In the genomic region with DNA sequence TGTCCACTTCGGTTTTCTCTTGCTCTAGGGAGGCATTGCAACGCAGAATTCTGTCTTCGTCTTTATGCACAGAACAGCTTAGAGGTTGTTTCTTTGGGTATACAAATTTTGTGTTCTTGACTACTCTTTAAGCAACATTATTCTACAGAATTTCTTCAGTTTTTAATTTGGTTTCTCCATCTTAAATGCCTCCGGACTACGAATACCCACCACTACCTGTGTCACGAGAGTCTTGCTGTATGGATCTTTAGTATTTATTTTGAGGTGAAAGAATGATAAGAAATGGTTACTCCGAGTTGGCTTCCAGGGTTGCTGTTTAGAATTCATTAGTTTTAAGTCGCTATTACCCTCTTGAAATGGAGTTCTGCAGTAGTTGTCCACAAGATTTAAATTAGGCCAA, we compare ENCODE assay signal across 9 mouse cellular contexts. TPM values are rescaled to one million over a fixed set of nuclear protein-coding genes. Genes with fewer than 3 reads are reported as not detected.
A peak's percentile ranks its signal among the peaks of the same experiment; 100 is the strongest.
DNase-seq lines count a peak whose midpoint lies in the region; ATAC-seq and TF ChIP-seq lines count a peak whose summit lies in the region.
"Had no signal": no experiment of that assay in that cellular context is flagged by ENCODE, and none has a peak within 500 bp of the region (broad histone marks: within the 10 kb centered on the region; RNA-seq: fewer than 3 reads in every experiment).

No protein-coding gene starts in this region.

- 41% methylated on average over 8 of the region's 8 CpGs for WGBS in forebrain, embryonic 14.5 days
- WGBS in liver, embryonic 15.5 days (ENCODE audit: insufficient replicate concordance) = 62% methylated on average over 8 of the region's 8 CpGs

- TF ChIP-seq CTCF in gastrocnemius, adult 2 months (IDR thresholded peaks at IDR 0.05) = no peak

- no peak for DNase-seq in gastrocnemius, adult 2 months
- no peak for DNase-seq in gastrocnemius, postnatal 14 days
- DNase-seq in A20 (ENCODE audit: low read depth, low spot score) = peak; percentile 60
- DNase-seq in forebrain, embryonic 14.5 days (ENCODE audit: low spot score) = no peak
- DNase-seq in urinary bladder, postnatal 4 days (ENCODE audit: low spot score in 2 of 2) = no peak
- DNase-seq in cerebellum, adult 11-12 months = no peak
- DNase-seq: adrenal gland, adult 2 months had no signal

- peaks cover 15% of the 10 kb centered on the region; the same call in 1 of the 2 replicates for H3K4me1 ChIP-seq in forebrain, embryonic 14.5 days (ENCODE audit: control insufficient read depth, insufficient read depth, low read length)
- H3K4me1 ChIP-seq in liver, embryonic 15.5 days (replicated peaks) = peaks cover 31% of the 10 kb centered on the region

- H3K9ac ChIP-seq in forebrain, embryonic 14.5 days (ENCODE audit: low read length) = peak overlapping the region; percentile 76; the same call in 1 of the 2 replicates
- no peak overlapping the region for H3K9ac ChIP-seq in liver, embryonic 15.5 days

- H3K4me2 ChIP-seq in forebrain, embryonic 14.5 days (ENCODE audit: low read length) = peak overlapping the region; percentile 61
- peak overlapping the region; percentile 96 for H3K4me2 ChIP-seq in liver, embryonic 15.5 days

- H3K27ac ChIP-seq in gastrocnemius, adult 2 months = no peak overlapping the region
- H3K27ac ChIP-seq in forebrain, embryonic 14.5 days (ENCODE audit: low read depth, low read length) = no peak overlapping the region
- no peak overlapping the region for H3K27ac ChIP-seq in liver, embryonic 15.5 days (replicated peaks)

- no peaks in the 10 kb centered on the region for H3K27me3 ChIP-seq in forebrain, embryonic 14.5 days (replicated peaks; ENCODE audit: control insufficient read depth, insufficient read depth, low read length)
- H3K27me3 ChIP-seq in liver, embryonic 15.5 days = peaks cover 23% of the 10 kb centered on the region

- intact Hi-C loops in gastrocnemius, adult 2 months (cut with DNase I) = loop anchor here (5.0 to 10.0 kb wide), 2 partner anchors 67 to 340 kb away; a partner anchor contains a TSS
- intact Hi-C loops in gastrocnemius, postnatal 14 days (cut with DNase I; ENCODE audit: low total_unique reads) = loop anchor here (5.0 kb wide), 1 partner anchor 93 kb away; no protein-coding TSS in a partner anchor

- H3K9me3 ChIP-seq in forebrain, embryonic 14.5 days (replicated peaks; ENCODE audit: control insufficient read depth, low read length) = no peaks in the 10 kb centered on the region
- H3K9me3 ChIP-seq in liver, embryonic 15.5 days (replicated peaks) = no peaks in the 10 kb centered on the region

- no peak for ATAC-seq in forebrain, embryonic 14.5 days
- ATAC-seq in liver, embryonic 15.5 days (ENCODE audit: insufficient read depth) = no peak
- ATAC-seq in megakaryocyte-erythroid progenitor cell, adult 5-6 weeks (replicated peaks; ENCODE audit: low FRiP score, low TSS enrichment, poor library complexity, severe bottlenecking) = no peak

- H3K36me3 ChIP-seq in forebrain, embryonic 14.5 days (ENCODE audit: control insufficient read depth, insufficient read depth, low read length) = no peaks in the 10 kb centered on the region
- no peaks in the 10 kb centered on the region for H3K36me3 ChIP-seq in liver, embryonic 15.5 days (replicated peaks)

- H3K4me3 ChIP-seq in gastrocnemius, adult 2 months = peak overlapping the region; percentile 99; the same call in 1 of the 2 replicates
- H3K4me3 ChIP-seq in forebrain, embryonic 14.5 days (ENCODE audit: low read depth, low read length) = peak overlapping the region; percentile 85
- H3K4me3 ChIP-seq in liver, embryonic 15.5 days (replicated peaks) = peak overlapping the region; percentile 79

RNA-seq across cellular contexts. Expression of a gene that starts 1.3 kb away (rescaled TPM):
- 10 to 100 TPM; 10.3 to 13.7 TPM for total RNA-seq in gastrocnemius, adult 2 months (2021)
- 10 to 100 TPM in 1 of 2 experiments, 1 to 10 TPM in 1; 9.6 to 12.0 TPM for total RNA-seq in gastrocnemius, postnatal 14 days (2021)
- polyA plus RNA-seq in forebrain, embryonic 14.5 days (2014; fragmentation: Nextera tagmentation; extraction: Ambion mirVana) = 23.2 and 28.3 TPM in 2 replicates
- polyA plus RNA-seq in liver, embryonic 15.5 days (2015; fragmentation: Nextera tagmentation; extraction: Ambion mirVana) = 36.0 and 41.3 TPM in 2 replicates
- 10.0 and 11.8 TPM in 2 replicates for total RNA-seq in megakaryocyte-erythroid progenitor cell, adult 5-6 weeks (2014; fragmentation: Nextera tagmentation)
- 10.1 and 13.3 TPM in 2 replicates for total RNA-seq in megakaryocyte-erythroid progenitor cell, adult 5-6 weeks (2017)
